Mouse (Mus musculus) monocyte, adult 5-6 weeks (primary cell): ENCODE data around the gene Snap23. TPM values are rescaled to one million over a fixed set of nuclear protein-coding genes. Genes with fewer than 3 reads are reported as not detected.

Experiments
- ATAC-seq: fragments of 153-309, 156-312 bp; replicated peaks from 2 replicates; pipeline ENCODE4 v1.8.0; 2017; ENCODE audit warnings: mild to moderate bottlenecking; ENCODE audit not compliant: low TSS enrichment, insufficient number of reproducible peaks, severe bottlenecking, poor library complexity, low FRiP score
- total RNA-seq: library from RNA; stranded (forward); fragments of 200-1000, 200-491, 200-594 nt; gene quantifications from 3 replicates; pipeline ENCODE4 v1.2.3, GENCODE M21; 2017

Snap23 gene
- total RNA-seq, 1 experiment from 2014 or later, result 294 TPM

GRCm38 (mm10) chr2:120631521-120631920 lies 64.0 kb downstream of the Snap23 start:
- no peak for ATAC-seq

- peak; percentile 72 for ATAC-seq
Observed at GRCm38 (mm10) chr2:120631957-120632356, 64.5 kb downstream of the Snap23 start.

DNA sequence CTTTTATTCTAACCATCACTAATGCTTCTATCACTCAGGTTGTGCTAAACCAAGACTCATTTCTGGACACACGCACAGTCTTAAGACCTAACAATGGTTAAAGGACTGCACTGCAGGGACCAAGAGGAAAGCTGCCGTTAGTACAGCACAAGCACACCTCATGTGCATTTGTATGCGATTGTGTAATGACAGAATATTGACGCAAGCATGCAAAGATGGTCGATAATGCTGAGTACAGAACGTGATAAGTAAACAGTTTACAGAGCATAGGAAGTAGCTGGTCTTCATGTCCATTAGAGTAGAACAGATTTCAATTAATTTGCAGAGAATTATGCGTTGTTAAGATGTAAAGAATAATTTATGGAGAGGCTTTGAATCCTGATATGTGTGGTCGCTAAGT lies 73.4 kb downstream of the Snap23 start:
- ATAC-seq, result no peak

DNA sequence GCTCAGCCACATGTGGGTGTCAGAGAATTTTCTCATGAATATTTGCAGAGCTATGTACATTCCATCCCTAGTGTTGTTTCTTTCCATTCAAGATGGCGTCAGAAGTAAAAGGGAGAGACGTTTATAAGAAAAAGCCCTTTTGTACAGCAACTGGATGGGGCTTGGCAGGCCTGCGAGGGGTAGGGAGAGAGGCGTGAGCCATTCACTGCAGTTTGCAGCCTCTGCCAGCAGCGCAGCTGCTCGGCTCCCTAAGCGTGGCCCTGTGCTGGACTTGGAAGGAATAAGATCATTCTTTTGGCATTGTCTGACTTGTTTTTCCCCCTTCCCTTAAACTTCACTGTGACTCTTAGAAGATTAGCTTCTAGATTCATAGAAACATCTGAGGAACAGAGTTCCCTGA lies 76.4 kb downstream of the Snap23 start:
- no peak for ATAC-seq

DNA sequence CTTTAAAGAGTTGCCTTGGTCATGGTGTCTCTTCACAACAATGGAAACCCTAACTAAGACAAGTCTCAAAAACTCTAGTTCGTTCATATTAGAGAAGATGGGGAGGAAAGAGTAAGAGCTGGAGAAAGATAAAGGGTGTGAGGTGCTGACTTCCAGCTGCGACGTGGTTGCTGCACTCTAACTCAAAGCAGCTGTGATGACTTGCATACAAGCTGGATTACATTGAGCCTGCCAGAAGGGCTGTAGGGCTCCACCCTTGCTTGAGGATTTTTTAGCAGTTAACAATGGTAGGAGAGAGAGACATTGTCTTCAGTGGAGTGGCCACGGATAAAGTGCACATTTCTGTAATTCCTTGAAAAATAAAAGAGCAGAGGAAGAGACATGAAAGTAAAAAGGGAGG lies 79.3 kb downstream of the Snap23 start:
- ATAC-seq, result no peak

Other genes starting within 250 kb of the Snap23 start
- gene Vps39, start 214.5 kb upstream of the Snap23 start, total RNA-seq, result 44.2 to 52.4 TPM (median 50.0 TPM) in 3 replicates
- 25.2 to 72.3 TPM (median 30.0 TPM) in 3 replicates for gene Ganc, start 163.8 kb upstream of the Snap23 start, total RNA-seq
- gene Tmem87a, start 163.6 kb upstream of the Snap23 start, total RNA-seq, result 79.0 to 84.8 TPM (median 79.4 TPM) in 3 replicates
- 2.0 to 6.3 TPM (median 5.0 TPM) in 3 replicates for gene Capn3, start 111.7 kb upstream of the Snap23 start, total RNA-seq
- gene Zfp106, start 3.8 kb upstream of the Snap23 start, total RNA-seq, result 70.6 to 88.5 TPM (median 78.7 TPM) in 3 replicates
- 12.5 to 16.3 TPM (median 16.0 TPM) in 3 replicates for gene Haus2, start 41.7 kb downstream of the Snap23 start, total RNA-seq
- 19.6 to 36.9 TPM (median 28.1 TPM) in 3 replicates for gene Lrrc57, start 41.8 kb downstream of the Snap23 start, total RNA-seq
- gene Stard9, start 61.5 kb downstream of the Snap23 start, total RNA-seq, result 4.1 to 9.6 TPM (median 6.0 TPM) in 3 replicates